Mouse (Mus musculus): Measurements from ENCODE around the gene Tmem40.

Gene Tmem40

DNA sequence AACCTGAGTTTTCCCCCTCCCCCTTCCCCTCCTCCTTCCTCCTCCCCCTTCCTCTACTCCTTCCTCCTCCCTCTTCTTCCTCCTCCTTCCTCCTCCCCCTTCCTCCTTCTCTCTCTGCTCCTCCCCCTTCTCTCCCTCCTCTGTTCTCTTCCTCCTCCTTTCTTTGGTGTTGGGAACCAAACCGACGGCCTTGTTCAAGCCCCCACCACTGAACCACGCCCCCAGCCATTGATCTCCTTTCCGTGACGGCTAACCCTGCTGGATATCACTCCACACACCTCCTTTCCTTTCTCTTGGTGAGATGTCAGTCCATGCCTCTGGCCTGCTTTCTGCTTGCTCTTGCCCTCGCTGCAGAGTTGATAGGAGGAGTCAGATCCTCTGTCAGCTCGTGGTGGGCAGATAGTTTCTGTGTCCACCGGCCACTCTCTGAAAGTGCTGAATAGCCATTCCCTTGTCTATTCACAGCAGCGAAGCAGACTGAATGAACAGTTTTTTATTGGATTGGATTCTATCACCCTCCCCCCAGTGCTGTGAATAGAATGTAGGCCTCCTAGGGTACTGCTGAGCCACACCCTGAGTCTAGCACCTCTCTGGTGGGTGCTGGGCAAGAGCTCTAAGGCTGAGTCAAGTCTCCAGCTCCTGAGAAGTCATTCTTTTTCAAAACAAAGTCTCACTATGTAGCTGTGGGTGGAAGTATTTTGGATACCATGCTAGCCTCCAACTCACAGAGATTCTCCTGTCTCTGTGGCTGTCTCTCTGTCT lies at the start of gene Tmem40:
Gene Tmem40 (minus strand): TSS at position 416 of the 762 bp plus-strand sequence.
- no peak for DNase-seq (ENCODE audit: low spot score)

GRCm38 (mm10) chr6:115811606-115812005 lies 49.4 kb upstream of the Tmem40 start:
- DNase-seq (ENCODE audit: low spot score): no peak

DNA sequence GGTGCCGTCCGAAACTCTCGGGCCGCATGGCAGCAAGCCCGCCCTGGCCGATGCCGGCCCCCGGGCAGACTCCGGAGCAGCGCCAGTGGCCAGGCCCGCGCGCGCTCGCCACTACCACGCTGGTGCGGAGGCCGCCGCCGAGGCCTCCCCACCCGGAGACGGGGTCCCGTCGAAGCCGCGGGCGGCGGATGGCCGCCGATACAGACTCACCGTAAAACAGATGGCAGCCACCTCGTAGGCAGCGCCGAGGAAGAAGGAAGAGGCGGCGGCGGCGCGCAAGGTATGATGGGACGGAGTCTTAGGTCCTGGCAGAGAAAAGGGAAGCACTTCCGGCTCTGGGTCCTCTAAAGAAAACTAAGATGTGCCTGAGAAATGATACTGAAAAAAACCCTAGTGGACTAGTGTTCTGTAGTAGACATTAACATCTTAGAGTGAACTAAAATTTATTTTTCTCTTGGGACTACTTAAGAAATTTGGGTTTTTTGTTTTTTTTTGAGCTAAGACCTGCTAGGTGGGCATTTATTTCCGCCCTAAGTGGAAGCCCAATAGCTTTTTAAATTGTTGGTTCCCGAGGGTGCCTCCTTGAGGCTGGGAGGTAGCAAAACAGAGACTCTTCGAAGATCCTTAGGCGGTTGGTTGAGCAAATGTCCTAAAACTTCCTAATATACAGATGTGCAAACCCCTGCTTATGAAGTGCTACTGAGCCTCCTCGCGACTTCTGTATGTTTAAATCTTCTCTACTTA lies 46.5 kb upstream of the Tmem40 start, which contains the start of gene Rpl32:
Gene Rpl32 (minus strand): TSS at position 260 of the 744 bp plus-strand sequence.
- DNase-seq (ENCODE audit: low spot score): peak; percentile 70

DNA sequence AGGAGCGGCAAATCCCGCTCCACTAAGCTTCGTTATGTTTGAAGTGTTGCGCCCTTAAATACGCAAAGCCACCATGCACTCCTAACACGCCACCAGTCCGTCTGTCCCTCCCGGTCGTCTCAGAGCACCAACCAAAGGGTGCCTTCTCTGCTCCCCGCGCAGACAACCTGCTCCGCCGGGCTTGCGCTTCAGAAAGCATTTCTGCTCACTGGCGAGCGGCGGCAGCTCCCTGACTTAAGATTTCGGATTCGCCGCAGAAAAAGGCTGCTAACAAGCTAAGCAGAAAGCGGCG lies 45.9 kb upstream of the Tmem40 start:
- no peak for DNase-seq (ENCODE audit: low spot score)

DNA sequence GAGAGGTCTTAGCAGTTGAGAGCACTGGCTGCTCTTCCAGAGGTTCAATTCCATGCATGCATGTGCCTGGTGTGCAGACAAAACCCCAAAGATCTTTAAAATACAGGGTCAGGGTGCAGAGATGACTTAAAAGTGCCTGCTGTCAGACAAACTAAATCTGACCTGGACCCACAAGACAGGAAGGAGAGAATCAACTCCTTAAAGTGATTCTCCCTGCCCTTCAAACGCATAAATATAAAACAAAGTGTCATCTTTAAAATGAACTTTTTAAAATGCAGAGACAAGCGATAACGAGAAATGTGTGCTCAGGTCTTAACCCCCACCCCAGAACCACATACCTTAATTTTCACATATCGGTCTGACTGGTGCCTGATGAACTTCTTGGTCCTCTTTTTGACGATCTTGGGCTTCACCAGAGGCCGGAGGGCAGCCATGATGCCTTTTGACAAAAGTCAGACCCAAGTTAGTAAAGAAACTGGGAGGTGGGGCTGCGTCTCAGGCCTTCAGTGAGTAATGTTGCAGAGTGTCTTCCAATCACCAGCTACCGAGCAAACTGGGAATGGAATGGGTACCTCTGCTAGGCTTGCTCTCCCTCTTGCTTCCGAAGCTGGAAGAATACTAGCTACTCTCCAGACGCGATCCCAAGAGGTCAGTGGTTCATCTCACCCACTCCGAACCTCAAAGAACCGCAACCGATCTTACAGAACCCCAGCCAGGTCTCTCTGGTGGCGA lies 45.4 kb upstream of the Tmem40 start:
- no peak for DNase-seq (ENCODE audit: low spot score)

DNA sequence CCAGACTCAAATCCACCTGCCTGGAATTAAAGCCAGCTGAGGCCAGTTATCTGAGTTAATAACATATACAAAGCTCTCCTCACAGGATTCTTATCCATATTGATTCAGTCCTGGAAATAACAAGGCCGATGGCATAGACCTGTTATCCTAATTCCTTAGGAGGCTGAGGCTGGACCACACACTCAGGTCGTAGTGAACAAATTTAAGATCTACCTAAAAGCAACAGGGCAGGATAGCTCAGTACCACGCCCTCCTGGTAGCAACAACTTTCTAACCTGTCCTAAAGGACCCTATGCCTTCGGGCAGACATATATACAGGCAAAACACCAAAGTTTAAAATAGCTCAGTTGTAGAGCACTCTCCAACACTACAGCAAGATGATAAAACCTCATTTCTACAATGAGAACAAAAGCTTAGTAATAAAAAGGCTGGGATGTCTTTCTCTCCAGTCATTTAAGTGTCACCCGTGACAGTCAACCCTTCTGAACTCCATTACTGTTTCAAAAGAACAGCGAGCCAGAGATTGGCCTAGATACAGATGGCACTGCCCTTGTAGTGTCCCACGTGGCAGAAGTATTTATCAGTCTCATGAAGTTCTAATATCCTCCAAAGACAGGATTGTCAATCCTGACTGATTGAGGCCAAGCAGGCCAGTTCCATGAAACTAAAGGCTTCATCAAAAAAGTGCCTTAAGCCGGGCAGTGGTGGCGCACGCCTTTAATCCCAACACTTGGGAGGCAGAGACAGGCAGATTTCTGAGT lies 42.4 kb upstream of the Tmem40 start:
- DNase-seq (ENCODE audit: low spot score): no peak

- DNase-seq (ENCODE audit: low spot score): no peak
These were observed 41.6 kb upstream of the Tmem40 start for GRCm38 (mm10) chr6:115803541-115804382.

DNA sequence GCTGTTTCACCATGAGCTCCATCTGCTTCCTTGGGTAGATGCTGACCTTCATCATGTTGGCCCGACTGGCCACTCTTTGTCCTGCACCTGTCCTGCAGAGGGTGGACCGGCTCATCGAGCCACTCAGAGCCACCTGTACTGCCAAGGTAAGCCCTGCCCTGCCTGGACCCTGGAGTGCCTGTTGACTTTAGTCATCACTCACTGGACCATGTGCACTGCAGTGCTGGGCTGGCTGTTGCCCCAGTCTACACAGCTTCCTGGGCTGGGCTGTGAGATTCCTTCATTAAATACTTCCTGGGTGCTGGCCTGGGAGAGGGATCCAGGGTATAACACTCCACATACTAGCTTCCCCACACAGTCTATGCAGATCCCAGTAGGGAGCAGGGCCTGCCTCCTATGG lies 39.6 kb upstream of the Tmem40 start:
- DNase-seq (ENCODE audit: low spot score): no peak

DNA sequence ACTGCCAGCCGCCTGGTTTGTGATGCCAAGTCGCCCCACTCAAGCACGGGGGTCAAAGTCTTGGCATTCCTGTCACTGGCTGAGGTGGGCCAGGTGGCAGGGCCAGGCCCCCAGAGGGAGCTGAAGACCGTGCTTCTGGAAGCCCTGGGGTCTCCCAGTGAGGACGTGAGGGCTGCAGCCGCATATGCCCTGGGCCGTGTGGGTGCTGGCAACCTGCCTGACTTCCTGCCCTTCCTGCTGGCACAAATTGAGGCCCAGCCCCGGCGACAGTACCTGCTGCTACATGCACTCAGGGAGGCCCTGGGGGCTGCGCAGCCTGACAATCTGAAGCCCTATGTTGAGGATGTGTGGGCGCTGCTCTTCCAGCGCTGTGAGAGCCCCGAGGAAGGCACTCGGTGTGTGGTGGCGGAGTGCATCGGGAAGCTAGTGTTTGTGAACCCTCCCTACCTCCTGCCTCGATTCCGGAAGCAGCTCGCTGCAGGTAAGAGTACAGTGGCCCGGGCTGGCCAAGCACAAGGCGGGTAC lies 30.5 kb upstream of the Tmem40 start:
- no peak for DNase-seq (ENCODE audit: low spot score)

- DNase-seq (ENCODE audit: low spot score): no peak
These were observed 29.9 kb upstream of the Tmem40 start for GRCm38 (mm10) chr6:115791842-115792686.

GRCm38 (mm10) chr6:115791016-115791415 lies 28.8 kb upstream of the Tmem40 start:
- DNase-seq (ENCODE audit: low spot score): no peak

- DNase-seq (ENCODE audit: low spot score): no peak
These were observed 20.6 kb upstream of the Tmem40 start for GRCm38 (mm10) chr6:115782781-115783180.

DNA sequence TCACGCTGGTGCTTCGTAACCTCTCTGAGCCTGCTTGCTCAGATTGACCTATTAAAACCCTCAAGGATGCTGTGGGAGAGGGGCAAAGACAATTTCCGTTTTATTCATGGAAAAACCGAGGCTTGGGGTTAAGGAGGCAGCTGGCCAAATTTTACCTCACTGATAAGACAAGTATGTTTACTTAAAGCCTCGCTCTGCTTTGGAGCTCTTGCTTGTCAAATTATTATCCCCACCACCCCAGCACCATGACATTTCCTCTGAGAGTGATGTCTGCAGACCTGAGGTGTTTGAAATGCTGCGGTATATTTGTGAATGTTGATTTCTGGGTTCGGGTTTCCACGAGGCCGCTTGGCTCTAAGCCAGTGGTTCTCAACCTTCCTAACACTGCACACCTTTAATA lies 14.2 kb upstream of the Tmem40 start:
- no peak for DNase-seq (ENCODE audit: low spot score)

- no peak for DNase-seq (ENCODE audit: low spot score)
These were observed 13.6 kb upstream of the Tmem40 start for GRCm38 (mm10) chr6:115775838-115776237.

GRCm38 (mm10) chr6:115774501-115774921 lies 12.3 kb upstream of the Tmem40 start, which contains the start of gene Cand2:
TSS of gene Cand2 (plus strand) at chr6:115774538.
- DNase-seq (ENCODE audit: low spot score): peak; percentile 33

GRCm38 (mm10) chr6:115773966-115774413 lies 11.8 kb upstream of the Tmem40 start:
- peak; percentile 21 for DNase-seq (ENCODE audit: low spot score)

DNA sequence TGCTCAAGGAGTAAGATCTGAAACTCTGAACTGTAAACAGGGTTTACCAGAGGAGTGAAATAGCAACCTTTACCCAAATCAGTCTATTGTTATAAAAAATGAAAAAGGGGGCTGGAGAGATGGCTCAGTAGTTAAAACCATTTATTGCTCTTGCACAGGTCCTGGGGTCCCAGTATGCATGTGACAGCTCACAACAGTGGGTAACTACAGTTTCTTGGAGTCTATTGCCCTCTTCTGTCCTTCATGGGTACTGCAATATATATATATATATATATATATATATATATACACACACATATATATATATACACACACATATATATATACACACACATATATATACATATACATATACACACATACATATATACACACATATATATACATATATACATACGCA lies 10.4 kb upstream of the Tmem40 start:
- no peak for DNase-seq (ENCODE audit: low spot score)

DNA sequence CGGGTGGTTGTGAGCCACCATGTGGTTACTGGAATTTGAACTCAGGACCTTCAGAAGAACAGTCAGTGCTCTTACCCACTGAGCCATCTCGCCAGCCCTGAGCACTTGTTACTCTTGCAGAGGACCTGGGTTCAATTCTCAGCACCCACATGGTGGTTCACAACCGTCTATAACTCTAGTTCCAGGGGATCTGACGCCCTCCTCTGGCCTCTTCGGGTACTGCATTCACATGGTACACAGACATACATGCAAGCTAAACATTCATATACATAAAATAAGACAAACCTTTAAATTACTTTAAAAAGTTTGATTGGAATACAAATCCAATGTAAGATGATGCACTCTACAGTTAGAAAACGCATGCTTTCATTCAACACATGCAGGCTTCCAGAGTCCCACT lies 10.0 kb upstream of the Tmem40 start:
- DNase-seq (ENCODE audit: low spot score): no peak

DNA sequence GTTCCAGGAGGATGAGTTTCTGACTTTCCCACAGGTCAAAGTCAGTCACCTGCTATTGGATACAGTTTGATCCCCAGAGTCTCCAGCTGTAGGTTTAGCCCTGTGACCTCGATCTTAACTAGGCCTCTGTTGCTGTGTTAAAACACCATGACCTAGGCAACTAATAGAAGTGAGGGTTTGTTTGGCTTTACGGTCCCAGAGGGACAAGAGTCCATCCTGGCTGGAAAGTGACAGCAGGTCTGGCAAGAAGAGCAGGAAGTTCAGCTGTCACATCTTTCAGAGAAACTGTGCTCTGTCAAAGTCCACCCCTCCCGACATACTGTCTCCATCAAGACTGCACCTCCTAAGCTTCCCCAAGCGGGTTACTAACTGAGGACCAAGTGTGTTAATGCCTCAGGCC lies 8.6 kb upstream of the Tmem40 start:
- DNase-seq (ENCODE audit: low spot score): no peak
